8 mouse cellular contexts compared by ENCODE assay signal in genomic region chr10:84382900-84383883, GRCm38 (mm10). TPM values are rescaled to one million over a fixed set of nuclear protein-coding genes. Genes with fewer than 3 reads are reported as not detected.
A peak's percentile ranks its signal among the peaks of the same experiment; 100 is the strongest.
DNase-seq lines count a peak whose midpoint lies in the region; ATAC-seq and TF ChIP-seq lines count a peak whose summit lies in the region.

No protein-coding gene starts in this region.

- no peak overlapping the region for H3K4me3 ChIP-seq in kidney, embryonic 14.5 days (ENCODE audit: low read length)
- no peak overlapping the region for H3K4me3 ChIP-seq in embryonic fibroblast, embryonic 13.5 days (ENCODE audit: insufficient read depth, low read length)
- no peak overlapping the region for H3K4me3 ChIP-seq in midbrain, embryonic 11.5 days (ENCODE audit: low read depth, low read length)

- no peak for TF ChIP-seq CTCF in embryonic fibroblast, embryonic 13.5 days (IDR thresholded peaks at IDR 0.05; ENCODE audit: borderline replicate concordance, insufficient read depth, low read length)

- ATAC-seq in kidney, embryonic 14.5 days (ENCODE audit: low FRiP score, low TSS enrichment) = peak; percentile 76
- peak; percentile 87 for ATAC-seq in midbrain, embryonic 11.5 days (ENCODE audit: low FRiP score)

- DNase-seq in kidney, adult 11 months = no peak
- peak; percentile 46 for DNase-seq in kidney, postnatal 10 days
- peak; percentile 96 for DNase-seq in midbrain, embryonic 11.5 days (ENCODE audit: low spot score, missing footprints)
- DNase-seq in layer of hippocampus, adult 11-12 months (ENCODE audit: low spot score) = no peak
- DNase-seq in adrenal gland, adult 2 months = no peak
- no peak for DNase-seq in left cerebral cortex, adult 9 months (ENCODE audit: low spot score in 2 of 2)

- TF ChIP-seq POLR2A in embryonic fibroblast, embryonic 13.5 days (IDR thresholded peaks at IDR 0.05; ENCODE audit: low read depth, low read length) = no peak

- H3K27ac ChIP-seq in kidney, embryonic 14.5 days (ENCODE audit: low read depth, low read length) = peak overlapping the region; percentile 49; the same call in 1 of the 2 replicates
- H3K27ac ChIP-seq in embryonic fibroblast, embryonic 13.5 days (ENCODE audit: insufficient read depth, low read length) = peak overlapping the region; percentile 37
- H3K27ac ChIP-seq in midbrain, embryonic 11.5 days (ENCODE audit: low read depth, low read length) = peak overlapping the region; percentile 57

- 0 out of 2 replicates have a peak, but pooled peaks cover 4% of the 10 kb centered on the region for H3K36me3 ChIP-seq in kidney, embryonic 14.5 days (ENCODE audit: control insufficient read depth, insufficient read depth, low read length)
- H3K36me3 ChIP-seq in midbrain, embryonic 11.5 days (ENCODE audit: control insufficient read depth, insufficient read depth, low read length) = no peaks in the 10 kb centered on the region

- WGBS in kidney, embryonic 14.5 days = 8% methylated on average over 17 of the region's 17 CpGs
- 25% methylated on average over 17 of the region's 17 CpGs for WGBS in midbrain, embryonic 11.5 days

- H3K9me3 ChIP-seq in kidney, embryonic 14.5 days (ENCODE audit: control insufficient read depth, low read length) = no peaks in the 10 kb centered on the region
- H3K9me3 ChIP-seq in midbrain, embryonic 11.5 days (ENCODE audit: control insufficient read depth, low read length) = no peaks in the 10 kb centered on the region

- no peak overlapping the region for H3K4me2 ChIP-seq in kidney, embryonic 14.5 days (replicated peaks; ENCODE audit: low read depth, low read length)
- H3K4me2 ChIP-seq in midbrain, embryonic 11.5 days = peak overlapping the region; percentile 4; the same call in 1 of the 2 replicates

- no peaks in the 10 kb centered on the region for H3K27me3 ChIP-seq in kidney, embryonic 14.5 days (ENCODE audit: control insufficient read depth, insufficient read depth, low read length)
- no peaks in the 10 kb centered on the region for H3K27me3 ChIP-seq in midbrain, embryonic 11.5 days (ENCODE audit: control insufficient read depth, insufficient read depth, low read length)

- no peak overlapping the region for H3K9ac ChIP-seq in kidney, embryonic 14.5 days (ENCODE audit: low read depth, low read length)
- no peak overlapping the region; the same call in 1 of the 2 replicates for H3K9ac ChIP-seq in midbrain, embryonic 11.5 days (ENCODE audit: low read length)

- H3K4me1 ChIP-seq in kidney, embryonic 14.5 days (ENCODE audit: control insufficient read depth, insufficient read depth, low read length) = peaks cover 35% of the 10 kb centered on the region
- H3K4me1 ChIP-seq in embryonic fibroblast, embryonic 13.5 days (ENCODE audit: control insufficient read depth, insufficient read depth, low read length) = peaks cover 22% of the 10 kb centered on the region
- peaks cover 45% of the 10 kb centered on the region for H3K4me1 ChIP-seq in midbrain, embryonic 11.5 days (ENCODE audit: control insufficient read depth, insufficient read depth, low read length)

RNA-seq across cellular contexts. Expression of gene Nuak1, which starts 57.2 kb away (rescaled TPM):
- 3.0 and 4.1 TPM in 2 replicates for polyA plus RNA-seq in kidney, embryonic 14.5 days (2014; fragmentation: Nextera tagmentation; extraction: Ambion mirVana)
- 74.3 and 84.1 TPM in 2 replicates for polyA plus RNA-seq in embryonic fibroblast, embryonic 13.5 days (2011; ENCODE audit: insufficient read length, low read depth, missing spikeins)
- 4.8 TPM in 2 replicates for polyA plus RNA-seq in midbrain, embryonic 11.5 days (2014; fragmentation: Nextera tagmentation; extraction: Ambion mirVana)
- total RNA-seq in adrenal gland, adult 2 months (2021) = 10 to 100 TPM in 1 of 2 experiments, 1 to 10 TPM in 1; 6.6 to 12.2 TPM
- polyA plus RNA-seq in adrenal gland, adult 2 months (2012; rRNA removed) = 4.4 and 4.7 TPM in 2 replicates

Comparison
In these comparisons a context has a peak if more than half of its experiments do, and no peak if none do; other contexts are left out.
1. DNase-seq: peak in kidney, postnatal 10 days (single experiment) and midbrain, embryonic 11.5 days (single experiment); none in kidney, adult 11 months (single experiment), layer of hippocampus, adult 11-12 months (single experiment), adrenal gland, adult 2 months (single experiment) and left cerebral cortex, adult 9 months (0 of 2).
2. RNA of gene Nuak1, which starts 57.2 kb away (polyA plus RNA-seq): 74.3 to 84.1 TPM in embryonic fibroblast, embryonic 13.5 days; 4.8 TPM in midbrain, embryonic 11.5 days, 4.4 to 4.7 TPM in adrenal gland, adult 2 months and 3.0 to 4.1 TPM in kidney, embryonic 14.5 days; every median in the first group is over 10 times any median in the second.
3. Peak in every context shown above with its lines, with median percentiles within 50 percentile points of each other: H3K27ac ChIP-seq.